In genomic region chr4:126732111-126732510, GRCm38 (mm10) we compare ENCODE assay signal across 13 mouse cellular contexts. TPM values are rescaled to one million over a fixed set of nuclear protein-coding genes. Genes with fewer than 3 reads are reported as not detected.
DNase-seq lines count a peak whose midpoint lies in the region; ATAC-seq and TF ChIP-seq lines count a peak whose summit lies in the region.
"Had no signal": no experiment of that assay in that cellular context is flagged by ENCODE, and none has a peak within 500 bp of the region (broad histone marks: within the 10 kb centered on the region; RNA-seq: fewer than 3 reads in every experiment).

No protein-coding gene starts in this region.

- no peak for TF ChIP-seq CTCF in gastrocnemius, adult 2 months (IDR thresholded peaks at IDR 0.05)

- no peak for ATAC-seq in heart, embryonic 15.5 days (replicated peaks; ENCODE audit: insufficient number of reproducible peaks, insufficient read depth, low FRiP score, low read depth)
- ATAC-seq in hindbrain, embryonic 14.5 days (ENCODE audit: low FRiP score): no peak
- ATAC-seq in midbrain, embryonic 14.5 days (ENCODE audit: low FRiP score, low TSS enrichment): no peak
- ATAC-seq in erythroblast, adult 5-6 weeks (replicated peaks; ENCODE audit: low FRiP score, poor library complexity, severe bottlenecking): no peak

- intact Hi-C loops in gastrocnemius, adult 2 months (cut with DNase I): no loop called here

- 2% methylated on average over 18 of the region's 18 CpGs for WGBS in heart, embryonic 15.5 days
- 3% methylated on average over 18 of the region's 18 CpGs for WGBS in hindbrain, embryonic 14.5 days
- WGBS in midbrain, embryonic 14.5 days: 4% methylated on average over 18 of the region's 18 CpGs

- H3K9ac ChIP-seq in heart, embryonic 15.5 days: no peak overlapping the region
- no peak overlapping the region for H3K9ac ChIP-seq in hindbrain, embryonic 14.5 days
- no peak overlapping the region; the same call in 1 of the 2 replicates for H3K9ac ChIP-seq in midbrain, embryonic 14.5 days (replicated peaks; ENCODE audit: low read length)
- H3K9ac ChIP-seq: liver, embryonic 15.5 days had no signal

- no peaks in the 10 kb centered on the region for H3K36me3 ChIP-seq in heart, embryonic 15.5 days
- H3K36me3 ChIP-seq in hindbrain, embryonic 14.5 days (replicated peaks; ENCODE audit: control insufficient read depth, insufficient read depth): no peaks in the 10 kb centered on the region
- H3K36me3 ChIP-seq in midbrain, embryonic 14.5 days (ENCODE audit: control insufficient read depth, insufficient read depth, low read length): no peaks in the 10 kb centered on the region
- H3K36me3 ChIP-seq: liver, embryonic 15.5 days had no signal

- H3K4me1 ChIP-seq in heart, embryonic 15.5 days (replicated peaks): peaks cover 29% of the 10 kb centered on the region
- H3K4me1 ChIP-seq in hindbrain, embryonic 14.5 days (replicated peaks; ENCODE audit: control insufficient read depth, insufficient read depth, low read length): peaks cover 4% of the 10 kb centered on the region; the same call in 1 of the 2 replicates
- no peaks in the 10 kb centered on the region for H3K4me1 ChIP-seq in midbrain, embryonic 14.5 days (ENCODE audit: control insufficient read depth, insufficient read depth, low read length)

- no peak for DNase-seq in heart, adult 18-20 months
- DNase-seq in ZHBTc4 (ENCODE audit: low read depth, low spot score): peak; percentile 19
- no peak for DNase-seq in hindbrain, embryonic 14.5 days (ENCODE audit: low spot score)
- no peak for DNase-seq in midbrain, embryonic 14.5 days
- DNase-seq in gastrocnemius, adult 2 months: no peak
- DNase-seq in testis, postnatal 10 days (ENCODE audit: low spot score): no peak
- DNase-seq: cerebellum, adult 11 months had no signal

- peak overlapping the region; percentile 30; the same call in 1 of the 2 replicates for H3K4me2 ChIP-seq in heart, embryonic 15.5 days
- peak overlapping the region; percentile 24 for H3K4me2 ChIP-seq in hindbrain, embryonic 14.5 days (replicated peaks)
- peak overlapping the region; percentile 41 for H3K4me2 ChIP-seq in midbrain, embryonic 14.5 days (ENCODE audit: low read length)
- H3K4me2 ChIP-seq: liver, embryonic 15.5 days had no signal

- no peaks in the 10 kb centered on the region for H3K9me3 ChIP-seq in heart, embryonic 15.5 days (replicated peaks)
- no peaks in the 10 kb centered on the region for H3K9me3 ChIP-seq in hindbrain, embryonic 14.5 days (ENCODE audit: control insufficient read depth, low read length)
- H3K9me3 ChIP-seq in midbrain, embryonic 14.5 days (ENCODE audit: control insufficient read depth, low read length): no peaks in the 10 kb centered on the region
- H3K9me3 ChIP-seq: liver, embryonic 15.5 days had no signal

- peak overlapping the region; percentile 7 for H3K4me3 ChIP-seq in heart, embryonic 15.5 days
- H3K4me3 ChIP-seq in hindbrain, embryonic 14.5 days (replicated peaks; ENCODE audit: low read length): no peak overlapping the region; the same call in 1 of the 2 replicates
- H3K4me3 ChIP-seq in midbrain, embryonic 14.5 days (replicated peaks; ENCODE audit: low read depth, low read length): peak overlapping the region; percentile 19
- H3K4me3 ChIP-seq in gastrocnemius, adult 2 months: no peak overlapping the region
- H3K4me3 ChIP-seq: liver, embryonic 15.5 days had no signal

- peaks cover 87% of the 10 kb centered on the region for H3K27me3 ChIP-seq in heart, embryonic 15.5 days
- peaks cover 78% of the 10 kb centered on the region for H3K27me3 ChIP-seq in hindbrain, embryonic 14.5 days (ENCODE audit: control insufficient read depth, insufficient read depth, low read length)
- peaks cover 74% of the 10 kb centered on the region for H3K27me3 ChIP-seq in midbrain, embryonic 14.5 days (ENCODE audit: control insufficient read depth, insufficient read depth, low read length)
- H3K27me3 ChIP-seq: CH12.LX had no signal

- no peak overlapping the region for H3K27ac ChIP-seq in heart, embryonic 15.5 days
- no peak overlapping the region for H3K27ac ChIP-seq in hindbrain, embryonic 14.5 days
- no peak overlapping the region for H3K27ac ChIP-seq in midbrain, embryonic 14.5 days (replicated peaks; ENCODE audit: low read depth, low read length)
- no peak overlapping the region for H3K27ac ChIP-seq in gastrocnemius, adult 2 months
- H3K27ac ChIP-seq: liver, embryonic 15.5 days had no signal

RNA-seq across cellular contexts. Expression of gene Tfap2e, which starts 3.9 kb away (rescaled TPM):
- not detected in 2 replicates for polyA plus RNA-seq in heart, embryonic 15.5 days (2015; fragmentation: Nextera tagmentation; extraction: Ambion mirVana)
- total RNA-seq in heart, adult 18-20 months (2021): not detected
- polyA plus RNA-seq in hindbrain, embryonic 14.5 days (2014; fragmentation: Nextera tagmentation; extraction: Ambion mirVana): 0.48 and 0.54 TPM in 2 replicates
- polyA plus RNA-seq in midbrain, embryonic 14.5 days (2014; fragmentation: Nextera tagmentation; extraction: Ambion mirVana): 0.97 and 2.0 TPM in 2 replicates
- total RNA-seq in gastrocnemius, adult 2 months (2021): not detected
- not detected in 2 replicates for total RNA-seq in erythroblast, adult 5-6 weeks (2015; ENCODE audit: low replicate concordance)
- not detected in 2 replicates for total RNA-seq in erythroblast, adult 5-6 weeks (2017; ENCODE audit: low replicate concordance)
- total RNA-seq: CH12.LX; hematopoietic stem cell, adult 5-6 weeks; layer of hippocampus, postnatal 10 days had no signal
- polyA plus RNA-seq: liver, embryonic 15.5 days had no signal

RNA-seq across cellular contexts. Expression of gene Ncdn, which starts 21.1 kb away (rescaled TPM):
- 18.6 and 25.8 TPM in 2 replicates for polyA plus RNA-seq in heart, embryonic 15.5 days (2015; fragmentation: Nextera tagmentation; extraction: Ambion mirVana)
- 10 to 100 TPM; 15.8 to 17.1 TPM for total RNA-seq in heart, adult 18-20 months (2021)
- 116 and 123 TPM in 2 replicates for polyA plus RNA-seq in hindbrain, embryonic 14.5 days (2014; fragmentation: Nextera tagmentation; extraction: Ambion mirVana)
- 88.9 and 91.8 TPM in 2 replicates for polyA plus RNA-seq in midbrain, embryonic 14.5 days (2014; fragmentation: Nextera tagmentation; extraction: Ambion mirVana)
- 10 to 100 TPM; 11.0 to 11.7 TPM for total RNA-seq in gastrocnemius, adult 2 months (2021)
- total RNA-seq in erythroblast, adult 5-6 weeks (2015; ENCODE audit: low replicate concordance): 0.96 and 1.7 TPM in 2 replicates
- 0.98 and 2.7 TPM in 2 replicates for total RNA-seq in erythroblast, adult 5-6 weeks (2017; ENCODE audit: low replicate concordance)

RNA-seq across cellular contexts. Expression of gene AU040320, which starts 21.2 kb away (rescaled TPM):
- 20.2 and 21.9 TPM in 2 replicates for polyA plus RNA-seq in heart, embryonic 15.5 days (2015; fragmentation: Nextera tagmentation; extraction: Ambion mirVana)
- 10 to 100 TPM; 30.9 to 32.1 TPM for total RNA-seq in heart, adult 18-20 months (2021)
- 37.3 and 42.6 TPM in 2 replicates for polyA plus RNA-seq in hindbrain, embryonic 14.5 days (2014; fragmentation: Nextera tagmentation; extraction: Ambion mirVana)
- polyA plus RNA-seq in midbrain, embryonic 14.5 days (2014; fragmentation: Nextera tagmentation; extraction: Ambion mirVana): 35.8 and 38.9 TPM in 2 replicates
- 10 to 100 TPM; 27.8 to 29.3 TPM for total RNA-seq in gastrocnemius, adult 2 months (2021)
- total RNA-seq in erythroblast, adult 5-6 weeks (2015; ENCODE audit: low replicate concordance): 2.7 and 11.1 TPM in 2 replicates
- 5.4 and 9.2 TPM in 2 replicates for total RNA-seq in erythroblast, adult 5-6 weeks (2017; ENCODE audit: low replicate concordance)

RNA-seq across cellular contexts. Expression of gene Psmb2, which starts 54.7 kb away (rescaled TPM):
- polyA plus RNA-seq in heart, embryonic 15.5 days (2015; fragmentation: Nextera tagmentation; extraction: Ambion mirVana): 358 and 375 TPM in 2 replicates
- 100 to 1,000 TPM; 123 to 131 TPM for total RNA-seq in heart, adult 18-20 months (2021)
- polyA plus RNA-seq in hindbrain, embryonic 14.5 days (2014; fragmentation: Nextera tagmentation; extraction: Ambion mirVana): 432 and 451 TPM in 2 replicates
- polyA plus RNA-seq in midbrain, embryonic 14.5 days (2014; fragmentation: Nextera tagmentation; extraction: Ambion mirVana): 442 and 480 TPM in 2 replicates
- total RNA-seq in gastrocnemius, adult 2 months (2021): 10 to 100 TPM; 93.2 to 98.3 TPM
- total RNA-seq in erythroblast, adult 5-6 weeks (2015; ENCODE audit: low replicate concordance): 54.5 and 89.0 TPM in 2 replicates
- 14.4 and 30.6 TPM in 2 replicates for total RNA-seq in erythroblast, adult 5-6 weeks (2017; ENCODE audit: low replicate concordance)

Comparison
In these comparisons a context has a peak if more than half of its experiments do, and no peak if none do; other contexts are left out.
1. H3K4me3 ChIP-seq: peak in heart, embryonic 15.5 days (single experiment) and midbrain, embryonic 14.5 days (single experiment); none in hindbrain, embryonic 14.5 days (single experiment) and gastrocnemius, adult 2 months (single experiment).
2. Peak in every context shown above with its lines, with median percentiles within 50 percentile points of each other: H3K4me2 ChIP-seq.